Mouse (Mus musculus) midbrain, embryonic 11.5 days (tissue): ENCODE results near the gene Mzf1. TPM values are rescaled to one million over a fixed set of nuclear protein-coding genes. Genes with fewer than 3 reads are reported as not detected.

ENCODE experiments used
- ATAC-seq: fragments of 200-750 bp; cut with Nextera tagmentation; 2 replicates; pipeline ENCODE4 v1.8.0; 2017; ENCODE audit warnings: moderate TSS enrichment, moderate library complexity; ENCODE audit not compliant: low FRiP score
- DNase-seq: peaks from one replicate; pipeline ENCODE4 v3.0.0; 2015; ENCODE audit warnings: low spot score; ENCODE audit errors: missing footprints
- H3K27ac ChIP-seq: fragments of 300-500 bp; sonication (generic); 2 replicates; pipeline ENCODE4 v1.5.1; 2014; ENCODE audit warnings: low read depth, low read length
- H3K27me3 ChIP-seq: fragments of 300-500 bp; sonication (generic); 2 replicates; pipeline ENCODE4 v1.6.1; 2014; ENCODE audit warnings: mild to moderate bottlenecking, low read length, moderate library complexity, mixed read lengths; ENCODE audit not compliant: control insufficient read depth, insufficient read depth
- H3K36me3 ChIP-seq: fragments of 300-500 bp; sonication (generic); 2 replicates; pipeline ENCODE4 v1.6.1; 2014; ENCODE audit warnings: mild to moderate bottlenecking, low read length, moderate library complexity, mixed read lengths; ENCODE audit not compliant: control insufficient read depth, insufficient read depth
- H3K4me1 ChIP-seq: fragments of 300-500 bp; sonication (generic); 2 replicates; pipeline ENCODE4 v1.6.1; 2014; ENCODE audit warnings: low read length; ENCODE audit not compliant: control insufficient read depth, insufficient read depth
- H3K4me2 ChIP-seq: fragments of 300-500 bp; sonication (generic); 2 replicates; pipeline ENCODE4 v1.6.1; 2014; ENCODE audit warnings: mild to moderate bottlenecking, moderate library complexity
- H3K4me3 ChIP-seq: fragments of 300-500 bp; sonication (generic); 2 replicates; pipeline ENCODE4 v1.5.1; 2014; ENCODE audit warnings: low read depth, low read length
- H3K9ac ChIP-seq: fragments of 300-500 bp; sonication (generic); 2 replicates; pipeline ENCODE4 v1.6.1; 2014; ENCODE audit warnings: low read length
- H3K9me3 ChIP-seq: fragments of 300-500 bp; sonication (generic); 2 replicates; pipeline ENCODE4 v1.6.1; 2016; ENCODE audit warnings: low read length; ENCODE audit not compliant: control insufficient read depth
- WGBS: fragments of 180-500 bp; shearing (Covaris S2); extraction: QIAGEN DNeasy Blood & Tissue Kit; methylation state at CpG from one replicate; pipeline ENCODE4 v1.1.7; 2014; 5-methylcytosine and 5-hydroxymethylcytosine counted together
- polyA plus RNA-seq: library from polyadenylated mRNA; unstranded; fragments of >200 nt; fragmentation: Nextera tagmentation; extraction: Ambion mirVana; gene quantifications from 2 replicates; pipeline ENCODE4 v1.2.1, GENCODE M21; 2014

The Mzf1 gene
- polyA plus RNA-seq, 1 experiment from 2014 or later: 2.7 TPM

DNA sequence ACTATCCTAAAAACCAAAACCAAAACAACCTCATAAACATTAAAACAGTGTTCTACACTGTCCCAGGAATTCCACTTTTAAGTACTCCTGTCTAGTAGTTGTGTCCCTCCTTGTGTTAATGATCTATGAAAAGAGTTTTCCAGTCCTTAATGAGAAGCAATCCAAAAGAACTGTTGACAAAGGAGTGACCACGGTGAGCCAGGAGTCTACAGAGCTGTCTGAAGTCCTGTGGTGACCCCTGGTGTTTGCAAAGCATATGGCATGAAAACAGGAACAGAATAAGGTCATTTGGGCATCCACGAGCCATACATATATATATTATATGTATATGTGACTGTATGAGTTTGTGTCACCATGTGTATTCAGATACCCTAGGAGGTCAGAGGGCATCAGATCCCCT lies 8.5 kb downstream of the Mzf1 start:
- WGBS: 18% methylated on average over 2 of the region's 2 CpGs
- ATAC-seq: peak; percentile 64

GRCm38 (mm10) chr7:13044254-13044625 lies 10.3 kb downstream of the Mzf1 start:
- Histone ChIP-seq H3K4me3 (peak overlapping the region; percentile 44), H3K9ac (peak overlapping the region; percentile 65), H3K27ac (no peak overlapping the region), H3K36me3 (no peaks in the 10 kb centered on the region), H3K4me2 (peak overlapping the region; percentile 80), H3K4me1 (peaks cover 11% of the 10 kb centered on the region), H3K9me3 (no peaks in the 10 kb centered on the region), H3K27me3 (peaks cover 36% of the 10 kb centered on the region)
- DNase-seq: no peak
- peak; percentile 34; the same call in 1 of the 2 replicates for ATAC-seq
- 3% methylated on average over 23 of the region's 23 CpGs for WGBS

More for the DNA sequence above, 8.5 kb downstream of the Mzf1 start:
- no peak overlapping the region for H3K4me3 ChIP-seq
- no peak overlapping the region for H3K4me2 ChIP-seq
- no peak overlapping the region for H3K27ac ChIP-seq
- H3K9me3 ChIP-seq: no peaks in the 10 kb centered on the region
- peak; percentile 92 for DNase-seq
- no peak overlapping the region for H3K9ac ChIP-seq
- no peaks in the 10 kb centered on the region for H3K36me3 ChIP-seq
- H3K27me3 ChIP-seq: peaks cover 36% of the 10 kb centered on the region
- H3K4me1 ChIP-seq: peaks cover 10% of the 10 kb centered on the region

GRCm38 (mm10) chr7:13043445-13044253 lies 10.9 kb downstream of the Mzf1 start:
- ATAC-seq (peak; percentile 61), DNase-seq (peak; percentile 94)
- Histone ChIP-seq H3K9me3 (no peaks in the 10 kb centered on the region), H3K4me3 (peak overlapping the region; percentile 44), H3K27me3 (peaks cover 36% of the 10 kb centered on the region), H3K36me3 (no peaks in the 10 kb centered on the region), H3K9ac (peak overlapping the region; percentile 65), H3K27ac (no peak overlapping the region), H3K4me2 (peak overlapping the region; percentile 80), H3K4me1 (peaks cover 17% of the 10 kb centered on the region)
- 6% methylated on average over 88 of the region's 88 CpGs for WGBS

GRCm38 (mm10) chr7:13043120-13043444 lies 11.5 kb downstream of the Mzf1 start:
- Histone ChIP-seq H3K4me1 (peaks cover 19% of the 10 kb centered on the region), H3K9me3 (no peaks in the 10 kb centered on the region), H3K9ac (no peak overlapping the region), H3K27me3 (peaks cover 36% of the 10 kb centered on the region), H3K4me2 (0 out of 2 replicates have a peak overlapping the region, but pooled peaks have one; percentile 80), H3K27ac (no peak overlapping the region), H3K4me3 (peak overlapping the region; percentile 44), H3K36me3 (no peaks in the 10 kb centered on the region)
- DNase-seq (no peak), ATAC-seq (no peak)
- 36% methylated on average over 16 of the region's 16 CpGs for WGBS

DNA sequence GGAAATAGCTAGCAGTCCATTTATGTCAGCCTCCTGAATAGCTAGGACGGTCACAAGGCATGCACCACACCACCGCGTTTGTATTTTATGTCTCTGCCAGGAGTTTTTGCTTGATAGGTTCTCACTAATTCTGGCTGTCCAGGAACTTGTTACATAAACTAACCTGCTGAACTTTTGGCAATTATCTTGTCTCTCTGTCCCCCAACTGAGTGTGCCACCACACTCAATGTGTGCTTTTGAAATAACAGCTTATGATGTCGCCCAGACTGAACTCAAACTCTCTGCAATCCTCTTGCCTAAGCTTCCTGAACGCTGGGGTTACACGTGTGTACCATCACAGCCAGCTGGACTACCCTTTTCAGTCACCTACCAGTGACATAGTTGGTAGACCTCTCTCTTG lies 12.1 kb downstream of the Mzf1 start:
- Histone ChIP-seq H3K4me2 (no peak overlapping the region), H3K4me1 (peaks cover 19% of the 10 kb centered on the region), H3K9me3 (no peaks in the 10 kb centered on the region), H3K4me3 (no peak overlapping the region), H3K27ac (no peak overlapping the region), H3K36me3 (no peaks in the 10 kb centered on the region), H3K27me3 (peaks cover 36% of the 10 kb centered on the region), H3K9ac (no peak overlapping the region)
- DNase-seq (peak; percentile 90), ATAC-seq (no peak)
- WGBS: 74% methylated on average over 6 of the region's 6 CpGs

DNA sequence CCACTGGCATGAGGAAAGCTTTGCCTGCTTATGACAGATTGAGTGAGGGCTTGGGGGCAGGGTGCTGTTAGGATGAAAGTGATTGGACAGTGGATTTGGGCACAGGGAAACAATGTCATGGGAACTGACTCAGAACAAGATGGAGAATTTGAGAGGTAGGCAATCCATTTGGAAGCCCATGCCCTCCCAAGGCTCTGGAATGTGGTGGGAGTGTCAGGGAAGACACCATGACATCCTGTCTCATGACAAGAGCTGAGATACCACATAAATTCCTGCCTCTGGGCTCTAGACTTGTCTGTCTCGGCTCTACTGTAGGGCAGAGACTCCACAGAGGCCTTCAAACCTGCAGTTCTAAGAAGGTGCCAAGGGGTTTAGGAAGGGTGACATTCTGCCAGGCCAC lies 13.3 kb downstream of the Mzf1 start:
- WGBS: 95% methylated on average over 1 of the region's 1 CpGs
- Histone ChIP-seq H3K27ac (no peak overlapping the region), H3K36me3 (no peaks in the 10 kb centered on the region; the same call in 1 of the 2 replicates), H3K9ac (no peak overlapping the region), H3K4me3 (no peak overlapping the region), H3K27me3 (peaks cover 36% of the 10 kb centered on the region), H3K4me2 (no peak overlapping the region), H3K4me1 (peaks cover 26% of the 10 kb centered on the region), H3K9me3 (no peaks in the 10 kb centered on the region)
- DNase-seq (peak; percentile 49), ATAC-seq (no peak)

DNA sequence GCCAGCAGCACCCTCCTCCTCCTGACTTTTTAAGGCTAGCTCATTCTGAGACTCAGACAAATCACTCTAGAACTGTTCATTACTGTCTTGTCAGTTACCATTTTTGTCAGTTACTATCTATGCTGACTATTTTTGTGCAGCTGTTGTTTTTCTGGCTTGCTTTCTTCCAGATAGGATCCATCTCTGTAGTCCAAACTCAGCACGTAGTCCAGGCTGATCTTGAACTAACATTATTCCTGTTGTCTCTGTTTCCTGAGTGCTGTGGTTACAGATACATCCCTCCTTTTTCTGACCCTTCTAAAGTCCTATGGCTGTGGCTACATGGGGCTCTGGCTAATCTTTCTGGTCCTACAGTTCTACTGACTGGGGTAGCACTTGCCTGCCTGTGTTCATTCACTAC lies 15.4 kb downstream of the Mzf1 start:
- peak overlapping the region; percentile 88 for H3K4me2 ChIP-seq
- no peak overlapping the region for H3K27ac ChIP-seq
- H3K4me3 ChIP-seq: peak overlapping the region; percentile 85; the same call in 1 of the 2 replicates

GRCm38 (mm10) chr7:13038621-13039169 lies 15.9 kb downstream of the Mzf1 start:
- no peaks in the 10 kb centered on the region for H3K9me3 ChIP-seq
- H3K27me3 ChIP-seq: peaks cover 17% of the 10 kb centered on the region
- H3K27ac ChIP-seq: peak overlapping the region; percentile 99
- WGBS: 27% methylated on average over 15 of the region's 15 CpGs
- peak overlapping the region; percentile 88 for H3K4me2 ChIP-seq
- ATAC-seq (no peak), DNase-seq (peak; percentile 84)
- H3K9ac ChIP-seq: peak overlapping the region; percentile 97
- H3K36me3 ChIP-seq: peaks cover 12% of the 10 kb centered on the region
- peak overlapping the region; percentile 85 for H3K4me3 ChIP-seq
- H3K4me1 ChIP-seq: peaks cover 26% of the 10 kb centered on the region

More for the DNA sequence above, 15.4 kb downstream of the Mzf1 start:
- DNase-seq: peak; percentile 78
- 84% methylated on average over 1 of the region's 1 CpGs for WGBS
- peaks cover 22% of the 10 kb centered on the region for H3K27me3 ChIP-seq
- peaks cover 26% of the 10 kb centered on the region for H3K4me1 ChIP-seq
- ATAC-seq: no peak
- H3K9me3 ChIP-seq: no peaks in the 10 kb centered on the region
- peak overlapping the region; percentile 97 for H3K9ac ChIP-seq
- peaks cover 12% of the 10 kb centered on the region for H3K36me3 ChIP-seq

DNA sequence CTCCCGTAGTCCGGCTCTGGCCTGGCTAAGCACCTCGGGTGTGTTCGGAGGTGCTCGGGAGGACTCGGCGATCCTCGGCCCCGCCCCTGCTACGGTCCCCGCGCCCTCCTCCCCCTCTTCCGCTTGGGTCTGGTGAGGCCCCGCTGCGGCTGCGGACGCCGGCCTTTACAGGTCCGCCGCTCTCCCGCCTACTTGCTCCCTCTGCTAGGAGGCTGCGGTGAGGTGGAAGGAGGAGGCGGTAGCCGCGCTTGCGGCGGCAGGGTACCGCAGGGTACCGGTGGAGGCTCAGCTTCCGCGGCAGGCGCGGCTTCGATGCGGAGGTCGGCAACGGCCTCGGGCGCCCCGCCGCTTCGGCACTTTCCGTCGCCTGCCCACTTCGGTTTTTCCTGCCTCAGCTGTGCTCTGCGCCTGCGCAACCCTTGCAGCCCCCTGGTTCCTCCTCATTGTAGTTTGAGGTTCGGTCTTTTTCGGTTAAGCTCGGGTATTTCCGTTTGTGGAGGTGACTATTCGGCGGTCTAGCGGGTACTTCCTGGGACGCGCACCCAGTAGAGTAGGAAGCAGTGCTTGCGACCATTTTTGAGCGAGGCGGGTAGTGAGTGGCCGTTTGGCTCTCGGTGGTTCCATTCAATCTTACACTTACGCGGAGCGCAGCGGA lies 16.5 kb downstream of the Mzf1 start, which contains the start of gene Ube2m:
Gene Ube2m (minus strand): TSS at position 375 of the 655 bp plus-strand sequence.
- Histone ChIP-seq H3K4me1 (peaks cover 27% of the 10 kb centered on the region), H3K27me3 (peaks cover 10% of the 10 kb centered on the region), H3K9me3 (no peaks in the 10 kb centered on the region), H3K4me3 (peak within 1 kb of the TSS; percentile 85), H3K36me3 (peaks cover 12% of the 10 kb centered on the region), H3K9ac (peak within 1 kb of the TSS; percentile 97), H3K4me2 (peak within 1 kb of the TSS; percentile 88), H3K27ac (peak within 1 kb of the TSS; percentile 99)
- ATAC-seq (peak; percentile 93), DNase-seq (peak; percentile 100)
- under 1% methylated on average over 55 of the region's 65 CpGs for WGBS
